Mouse (Mus musculus): ENCODE measurements around the gene Tmem132d. TPM values are rescaled to one million over a fixed set of nuclear protein-coding genes. Genes with fewer than 3 reads are reported as not detected.

Tmem132d gene
- total RNA-seq (2015): not detected in 2 replicates
- 0.07 TPM in 1 of 2 replicates, not detected in the other for total RNA-seq (2017)

DNA sequence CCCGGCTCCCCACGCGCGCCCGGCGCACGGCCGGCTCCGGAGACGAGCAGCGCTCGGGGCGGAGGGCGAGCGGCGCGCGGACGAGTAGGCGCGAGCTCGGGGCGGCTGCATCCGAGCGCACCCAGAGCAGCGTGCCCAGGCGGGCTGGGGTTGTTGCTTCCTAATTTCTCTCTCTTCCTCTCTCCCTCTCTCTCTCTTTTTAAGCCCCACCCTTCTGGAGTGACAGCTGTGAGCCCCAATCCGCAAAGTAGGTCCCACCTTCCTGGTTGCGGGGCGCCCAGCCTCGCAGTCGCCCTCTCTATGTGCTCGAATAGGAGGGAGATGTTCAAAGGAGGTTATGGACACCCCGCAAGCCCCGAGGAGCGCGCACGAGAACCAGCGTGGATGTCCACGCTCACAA is at the start of gene Tmem132d:
Gene Tmem132d (minus strand): TSS at position 162 of the 400 bp plus-strand sequence.
- no peak for ATAC-seq (ENCODE audit: poor library complexity, severe bottlenecking)

DNA sequence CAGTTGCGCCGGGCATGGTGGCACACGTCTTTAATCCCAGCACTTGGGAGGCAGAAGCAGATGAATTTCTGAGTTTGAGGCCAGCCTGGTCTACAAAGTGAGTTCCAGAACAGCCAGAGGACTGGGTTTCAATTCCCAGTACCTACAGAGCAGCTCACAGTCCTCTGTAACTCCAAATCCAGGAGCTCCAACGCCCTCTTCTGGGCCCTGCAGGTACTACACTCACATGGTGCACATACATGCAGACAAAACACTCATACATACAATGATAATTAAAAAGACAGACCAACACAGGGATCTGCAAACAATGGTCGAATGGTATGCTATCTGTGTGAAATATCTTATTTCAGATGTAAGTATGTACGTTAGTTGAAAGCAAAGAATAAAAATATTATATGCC is 47.9 kb upstream of the Tmem132d start:
- ATAC-seq (ENCODE audit: poor library complexity, severe bottlenecking): no peak

- ATAC-seq (ENCODE audit: poor library complexity, severe bottlenecking): no peak
Observed at GRCm38 (mm10) chr5:128475372-128475771, 42.5 kb upstream of the Tmem132d start.

GRCm38 (mm10) chr5:128469812-128470211 is 36.9 kb upstream of the Tmem132d start:
- ATAC-seq (ENCODE audit: poor library complexity, severe bottlenecking): no peak

- no peak for ATAC-seq (ENCODE audit: poor library complexity, severe bottlenecking)
Observed at GRCm38 (mm10) chr5:128464514-128464913, 31.6 kb upstream of the Tmem132d start.

DNA sequence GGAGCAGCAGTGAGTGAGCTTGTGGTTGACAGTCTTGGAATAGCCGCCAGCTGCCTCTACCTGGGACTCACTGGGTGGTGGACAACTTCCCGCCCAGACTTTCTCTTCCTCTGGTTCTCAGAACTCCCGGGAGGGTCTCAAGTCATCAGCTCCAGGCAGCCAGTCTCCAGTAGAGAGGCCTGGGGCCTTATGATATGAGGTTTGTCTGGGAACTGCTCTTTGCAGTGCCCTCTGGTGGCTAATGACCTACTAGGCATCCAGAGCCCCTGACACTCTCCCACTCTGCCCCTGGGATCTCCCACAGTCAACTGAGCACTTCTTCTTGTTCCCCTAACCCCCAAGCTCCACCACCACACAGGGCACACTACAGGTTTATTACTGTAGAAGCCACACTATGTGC is 27.7 kb upstream of the Tmem132d start:
- no peak for ATAC-seq (ENCODE audit: poor library complexity, severe bottlenecking)

GRCm38 (mm10) chr5:128455732-128456131 is 22.9 kb upstream of the Tmem132d start:
- no peak for ATAC-seq (ENCODE audit: poor library complexity, severe bottlenecking)

DNA sequence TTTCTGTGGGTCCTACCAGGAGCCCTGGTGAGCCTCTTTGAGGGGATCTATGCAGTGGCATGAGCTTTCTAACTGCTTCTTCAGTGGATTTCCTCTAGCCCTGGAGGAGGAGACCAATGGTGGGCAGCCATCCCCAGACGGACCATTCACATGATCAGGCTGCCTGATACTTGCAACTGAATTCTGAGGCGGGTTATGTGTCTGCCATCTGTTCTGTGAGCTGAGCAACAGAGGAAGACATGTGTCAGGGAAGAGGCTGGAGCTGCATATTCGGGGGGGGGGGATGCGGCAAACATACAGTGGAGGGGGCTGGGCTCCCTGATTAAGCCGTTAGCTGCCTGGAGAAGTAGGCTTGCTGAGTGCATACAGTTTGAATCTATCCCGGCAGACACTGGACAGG is 19.3 kb upstream of the Tmem132d start:
- ATAC-seq (ENCODE audit: poor library complexity, severe bottlenecking): no peak

GRCm38 (mm10) chr5:128450808-128451207 is 17.9 kb upstream of the Tmem132d start:
- ATAC-seq (ENCODE audit: poor library complexity, severe bottlenecking): no peak

DNA sequence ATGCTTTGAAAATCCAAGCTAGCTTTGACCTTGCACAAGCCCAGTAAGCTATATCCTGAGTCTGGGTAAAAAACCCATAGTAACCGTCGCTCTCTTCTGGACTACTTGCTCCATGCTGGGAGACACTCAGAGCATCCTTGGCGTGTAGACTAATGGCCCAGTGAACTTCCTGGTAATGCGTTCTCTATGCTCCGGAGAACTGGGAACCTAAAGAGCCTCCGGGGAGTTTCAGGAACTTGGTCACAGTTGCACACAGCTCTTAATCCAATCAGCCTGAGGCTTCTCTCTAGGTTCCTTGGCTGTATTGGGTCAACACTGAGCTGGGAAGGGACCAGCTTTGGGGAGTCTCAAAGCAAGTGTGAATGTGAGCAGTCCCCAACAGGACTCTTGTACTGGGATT is 12.0 kb upstream of the Tmem132d start:
- no peak for ATAC-seq (ENCODE audit: poor library complexity, severe bottlenecking)

DNA sequence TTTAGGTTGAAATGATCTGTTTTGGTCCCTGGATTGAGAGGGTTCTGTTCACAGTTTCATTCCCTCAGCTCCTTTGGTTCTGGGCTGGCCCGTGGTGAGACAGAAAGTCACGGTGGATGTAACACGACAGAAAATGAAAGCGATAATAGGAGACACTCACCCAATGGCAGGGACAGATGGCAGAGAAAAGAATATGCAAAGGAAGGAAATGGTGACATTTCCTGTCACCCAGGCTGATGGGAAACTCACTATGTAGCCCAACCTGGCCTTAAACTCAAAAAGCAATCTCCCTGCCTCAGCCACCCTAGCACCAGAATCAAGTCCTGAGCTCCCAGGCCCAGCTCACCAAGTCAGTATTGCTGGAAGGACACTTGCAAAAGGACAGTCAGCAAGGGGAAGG is 11.0 kb upstream of the Tmem132d start:
- ATAC-seq (ENCODE audit: poor library complexity, severe bottlenecking): no peak

DNA sequence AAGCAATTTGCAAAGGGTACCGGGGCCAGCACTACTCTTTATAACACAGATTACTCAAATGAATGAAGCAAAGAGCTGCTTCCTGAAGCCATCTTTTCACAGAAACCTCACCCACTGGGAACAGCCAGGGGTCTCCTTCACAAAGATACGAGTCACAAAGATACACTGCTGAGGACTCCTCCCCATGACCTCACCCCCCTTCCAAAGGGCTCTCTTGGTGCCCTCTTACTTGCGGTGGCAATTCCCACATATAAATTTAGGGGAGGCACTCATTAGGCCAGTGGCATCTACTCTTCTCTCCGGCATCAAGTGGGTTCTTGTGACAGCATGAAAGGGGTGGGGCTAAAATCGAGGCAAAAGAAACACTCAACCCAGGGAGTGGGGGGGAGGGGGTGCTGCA is 8.2 kb upstream of the Tmem132d start:
- ATAC-seq (ENCODE audit: poor library complexity, severe bottlenecking): no peak

DNA sequence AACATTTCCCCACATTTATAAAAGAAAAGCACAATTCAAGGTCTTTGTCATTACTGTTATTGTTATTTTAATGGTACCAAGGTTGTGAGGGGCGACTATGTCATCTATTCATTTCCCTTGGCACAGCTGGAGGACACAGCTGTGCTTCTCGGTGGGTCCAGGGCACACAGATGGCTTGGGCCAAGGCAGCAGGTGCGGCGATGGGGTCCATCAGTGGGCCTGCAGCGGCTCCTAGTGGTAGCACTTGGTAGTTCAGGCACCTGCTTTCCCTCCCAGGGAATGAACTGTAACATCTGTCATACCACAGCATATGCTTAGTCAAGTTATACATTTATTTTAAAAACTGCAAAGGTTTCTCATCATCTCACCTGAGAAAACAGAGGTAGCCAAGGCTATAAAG is 7.0 kb upstream of the Tmem132d start:
- no peak for ATAC-seq (ENCODE audit: poor library complexity, severe bottlenecking)

- no peak for ATAC-seq (ENCODE audit: poor library complexity, severe bottlenecking)
Observed at GRCm38 (mm10) chr5:128438078-128438477, 5.2 kb upstream of the Tmem132d start.

DNA sequence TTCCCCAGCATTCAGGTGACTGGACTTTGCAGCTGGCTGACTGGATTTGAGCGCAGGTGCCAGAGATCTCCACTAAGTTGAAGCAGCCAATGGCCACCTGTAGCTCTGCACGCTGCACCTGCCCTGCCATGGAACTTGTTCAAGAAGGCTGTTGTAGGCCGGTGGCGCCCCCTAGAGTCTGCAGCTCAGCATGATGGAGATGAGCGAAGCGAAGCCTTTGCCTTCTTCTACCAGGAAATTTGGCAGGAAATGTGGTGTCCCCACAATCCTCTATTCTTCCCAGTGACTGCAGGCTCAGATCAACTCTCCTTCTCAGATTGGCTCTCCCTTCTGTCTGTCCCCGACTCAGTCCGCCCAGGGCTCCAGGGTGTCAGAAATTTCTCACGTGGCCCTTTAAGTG is 4.0 kb upstream of the Tmem132d start:
- no peak for ATAC-seq (ENCODE audit: poor library complexity, severe bottlenecking)

GRCm38 (mm10) chr5:128435683-128436082 is 2.8 kb upstream of the Tmem132d start:
- ATAC-seq (ENCODE audit: poor library complexity, severe bottlenecking): no peak

GRCm38 (mm10) chr5:128433786-128434185 is 909 bp upstream of the Tmem132d start:
- no peak for ATAC-seq (ENCODE audit: poor library complexity, severe bottlenecking)

GRCm38 (mm10) chr5:128432422-128432821 is 455 bp downstream of the Tmem132d start:
- ATAC-seq (ENCODE audit: poor library complexity, severe bottlenecking): no peak

DNA sequence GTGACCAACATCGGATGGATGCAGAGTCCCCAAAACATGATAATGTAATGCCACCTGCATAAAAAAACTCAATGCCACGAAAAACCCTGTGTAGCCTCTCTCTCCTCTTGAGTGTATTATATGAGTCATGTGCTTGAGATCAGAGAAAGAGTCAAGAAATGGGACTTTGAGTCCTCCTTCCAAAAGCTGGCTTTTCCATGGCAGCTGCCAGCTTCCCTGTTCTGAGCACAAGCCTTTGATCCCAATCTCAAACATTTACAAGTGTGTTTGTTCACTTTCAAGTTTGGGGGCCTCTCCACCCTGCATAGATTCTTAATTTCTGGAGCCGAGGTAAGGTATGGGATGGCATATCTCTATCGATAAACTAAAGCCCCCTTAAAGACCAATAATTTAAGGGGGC is 8.2 kb downstream of the Tmem132d start:
- no peak for ATAC-seq (ENCODE audit: poor library complexity, severe bottlenecking)

DNA sequence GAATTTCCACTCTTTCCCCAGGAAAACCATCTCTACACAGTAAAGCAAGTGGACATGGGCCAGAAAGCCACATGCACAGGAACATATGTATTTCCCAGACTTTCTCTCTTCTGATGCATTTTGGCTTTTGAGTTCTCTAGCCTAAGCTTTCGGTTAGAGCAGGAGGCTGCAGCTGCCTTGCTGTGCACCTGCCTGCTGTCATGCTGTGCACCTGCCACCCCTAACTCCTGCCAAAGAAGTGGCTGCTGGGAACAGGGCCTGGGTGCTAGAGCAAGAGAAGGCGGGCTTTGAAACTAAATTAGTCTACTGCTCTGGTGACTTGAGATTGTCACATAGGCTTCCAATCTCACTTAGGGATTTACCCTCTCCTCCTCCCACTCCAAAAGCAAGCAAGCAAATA is 8.7 kb downstream of the Tmem132d start:
- no peak for ATAC-seq (ENCODE audit: poor library complexity, severe bottlenecking)

DNA sequence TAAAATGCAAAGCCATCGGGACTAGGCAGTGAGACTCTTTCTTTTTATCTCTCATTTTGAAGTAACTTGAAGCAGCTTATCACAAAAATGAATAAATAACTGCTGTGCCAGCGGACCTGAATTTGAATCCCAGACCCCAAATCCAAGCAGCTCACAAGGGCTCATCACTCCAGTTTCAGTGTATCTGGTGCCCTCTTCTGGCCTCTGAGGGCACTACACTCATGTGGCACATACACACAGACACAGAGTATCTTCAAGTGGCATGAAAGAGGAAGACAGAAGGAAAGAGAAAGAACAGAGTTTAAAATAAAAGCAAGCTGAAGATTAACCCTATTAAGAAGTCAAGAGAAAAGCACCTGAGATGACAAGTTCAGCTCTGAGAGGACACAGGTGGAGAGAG is 10.8 kb downstream of the Tmem132d start:
- no peak for ATAC-seq (ENCODE audit: poor library complexity, severe bottlenecking)

GRCm38 (mm10) chr5:128418149-128418710 is 14.6 kb downstream of the Tmem132d start:
- ATAC-seq (ENCODE audit: poor library complexity, severe bottlenecking): no peak

DNA sequence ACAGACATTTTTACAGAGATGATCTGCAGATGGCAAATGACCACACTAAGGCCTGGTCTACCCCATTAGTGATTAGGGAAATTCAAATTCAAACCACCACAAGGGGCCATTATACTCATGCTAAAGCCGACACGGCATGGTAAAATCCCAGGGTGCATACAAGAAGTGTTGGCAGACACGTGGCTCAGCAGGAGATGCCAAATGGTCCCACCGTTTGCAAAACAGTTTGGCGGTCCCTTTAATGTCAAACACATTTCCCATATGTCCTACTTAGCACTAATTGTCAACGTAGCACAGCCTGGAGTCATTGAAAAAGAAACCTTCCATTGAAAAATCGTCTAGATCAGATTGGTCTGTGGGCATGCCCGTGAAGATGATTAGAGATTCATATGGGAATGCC is 18.8 kb downstream of the Tmem132d start:
- ATAC-seq (ENCODE audit: poor library complexity, severe bottlenecking): no peak

Measured in megakaryocyte, adult 5-6 weeks (primary cell).